Mouse (Mus musculus) MEL-GATA-1-ER (cell line): ENCODE data around the gene Atp6v1c2.
A peak's percentile ranks its signal among the peaks of the same experiment; 100 is the strongest.

Experiments used
- DNase-seq: peaks from one replicate; pipeline ENCODE4 v3.0.0-alpha.2; 2012; ENCODE audit warnings: low read depth; ENCODE audit errors: extremely low read depth

Gene Atp6v1c2

GRCm38 (mm10) chr12:17329259-17329658 lies at the start of gene Atp6v1c2:
Atp6v1c2 (minus strand) TSS chr12:17329359.
- no peak for DNase-seq

- DNase-seq = no peak
Observed at GRCm38 (mm10) chr12:17376521-17376920, 47.4 kb upstream of the Atp6v1c2 start.

- DNase-seq = peak; percentile 78
Observed at GRCm38 (mm10) chr12:17375243-17375642, 46.1 kb upstream of the Atp6v1c2 start.

- DNase-seq = no peak
Observed at GRCm38 (mm10) chr12:17373470-17373975, 44.4 kb upstream of the Atp6v1c2 start.

GRCm38 (mm10) chr12:17372696-17373095 lies 43.5 kb upstream of the Atp6v1c2 start:
- no peak for DNase-seq

DNA sequence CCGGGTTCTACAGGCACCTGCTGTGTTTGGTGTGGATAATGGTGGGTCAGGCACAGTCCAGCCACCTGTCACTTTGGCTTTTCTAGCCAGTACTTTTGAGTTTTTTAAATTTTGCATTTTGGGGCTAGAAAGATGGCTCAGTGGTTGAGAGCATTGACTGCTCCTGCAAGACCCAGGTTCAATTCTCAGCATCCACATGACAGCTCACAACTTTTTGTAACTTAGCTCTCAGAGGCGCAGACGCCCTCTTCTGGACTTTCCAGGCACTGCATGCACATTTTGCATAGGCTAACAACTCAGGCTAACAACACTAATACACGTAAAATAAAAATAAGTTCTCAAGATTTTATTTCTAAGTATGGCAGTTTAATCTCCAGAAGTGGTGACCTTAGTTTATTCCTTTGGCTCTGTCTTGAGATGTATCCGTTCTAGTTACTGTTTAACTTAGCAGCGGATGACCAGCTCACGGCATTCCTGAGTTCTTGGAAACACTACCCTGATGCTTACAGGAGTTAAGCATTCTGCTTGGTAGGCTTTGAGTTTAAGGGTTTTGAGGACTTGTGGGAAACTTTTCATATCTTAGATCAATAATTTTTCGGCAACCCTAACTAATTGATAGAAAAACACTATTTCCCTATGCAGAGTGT lies 42.6 kb upstream of the Atp6v1c2 start:
- DNase-seq = no peak

DNA sequence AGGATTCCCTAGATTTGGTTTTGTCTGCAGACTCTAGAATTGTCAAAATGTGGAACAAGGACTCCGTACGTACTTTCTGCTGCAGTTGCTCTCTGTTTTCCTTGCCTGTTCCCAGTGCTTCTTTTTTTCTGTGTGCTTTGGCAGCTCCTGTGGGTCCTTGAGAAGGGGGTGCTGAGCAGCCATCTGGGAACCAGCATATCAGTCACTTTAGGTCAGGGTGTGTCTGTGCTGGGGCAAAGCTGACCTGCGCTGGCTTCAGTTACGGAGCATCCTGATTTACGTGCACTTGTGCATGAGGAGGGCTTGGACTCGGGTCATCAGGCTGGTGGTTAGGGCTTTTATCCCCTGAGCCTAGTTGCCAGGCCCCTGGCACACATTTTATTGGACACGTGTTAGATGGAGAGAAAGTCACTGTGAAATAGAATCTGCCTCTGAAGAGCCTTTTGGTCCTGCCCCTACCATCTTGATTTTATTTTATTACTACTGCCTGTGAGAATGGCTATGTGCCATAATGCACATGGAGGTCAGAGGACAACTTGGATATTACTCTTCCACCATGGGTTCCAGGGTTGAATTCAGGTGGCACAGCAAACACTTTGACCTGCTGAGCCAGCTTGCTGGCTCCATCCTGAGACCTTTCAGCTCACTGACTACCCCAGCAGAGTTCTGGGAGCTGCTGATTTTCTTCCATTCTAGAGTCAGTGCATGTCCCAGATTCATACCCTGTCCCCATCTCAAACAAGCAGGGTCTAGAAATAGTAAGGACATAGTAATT lies 40.6 kb upstream of the Atp6v1c2 start:
- DNase-seq = no peak

- DNase-seq = no peak
Observed at GRCm38 (mm10) chr12:17369111-17369510, 40.0 kb upstream of the Atp6v1c2 start.

GRCm38 (mm10) chr12:17366981-17367380 lies 37.8 kb upstream of the Atp6v1c2 start:
- DNase-seq = no peak

DNA sequence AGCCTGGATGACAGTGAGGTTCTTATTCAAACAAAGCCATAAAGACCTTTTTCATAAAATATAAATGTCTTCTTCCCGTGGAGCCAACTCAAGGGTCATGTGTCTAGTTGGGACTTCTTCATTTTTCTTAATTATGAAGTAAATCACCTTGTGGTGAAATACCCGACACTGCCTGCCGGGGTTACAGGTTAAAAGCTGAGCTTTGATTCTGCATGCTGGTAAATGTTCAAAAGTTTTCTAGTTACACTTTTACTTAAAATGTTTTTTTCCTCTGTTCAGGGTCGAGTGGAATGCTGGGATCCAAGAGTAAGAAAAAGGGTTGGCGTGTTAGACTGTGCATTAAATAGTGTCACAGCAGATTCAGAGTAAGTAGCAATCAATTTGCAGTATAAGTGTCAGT lies 33.2 kb upstream of the Atp6v1c2 start:
- no peak for DNase-seq

DNA sequence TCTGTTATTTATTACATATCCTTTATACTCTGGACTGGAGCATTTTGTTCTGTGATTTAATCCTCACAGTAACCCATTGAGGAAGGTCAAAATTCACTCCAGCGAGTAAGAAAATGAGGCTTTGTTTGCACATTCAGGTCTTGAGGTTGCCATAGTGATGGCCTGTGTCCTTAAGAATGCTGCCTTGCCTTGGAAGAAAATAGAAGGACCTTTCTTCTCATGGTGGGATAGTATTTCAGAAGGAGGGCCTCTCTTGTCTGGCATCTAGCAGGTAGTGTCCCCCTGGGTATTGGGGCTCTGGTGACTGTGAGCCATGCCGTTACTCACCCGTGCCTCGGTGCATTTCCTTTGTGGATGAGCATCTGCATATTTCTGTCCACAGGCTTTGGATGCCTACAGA lies 31.5 kb upstream of the Atp6v1c2 start:
- no peak for DNase-seq

GRCm38 (mm10) chr12:17360104-17360503 lies 30.9 kb upstream of the Atp6v1c2 start:
- no peak for DNase-seq

DNA sequence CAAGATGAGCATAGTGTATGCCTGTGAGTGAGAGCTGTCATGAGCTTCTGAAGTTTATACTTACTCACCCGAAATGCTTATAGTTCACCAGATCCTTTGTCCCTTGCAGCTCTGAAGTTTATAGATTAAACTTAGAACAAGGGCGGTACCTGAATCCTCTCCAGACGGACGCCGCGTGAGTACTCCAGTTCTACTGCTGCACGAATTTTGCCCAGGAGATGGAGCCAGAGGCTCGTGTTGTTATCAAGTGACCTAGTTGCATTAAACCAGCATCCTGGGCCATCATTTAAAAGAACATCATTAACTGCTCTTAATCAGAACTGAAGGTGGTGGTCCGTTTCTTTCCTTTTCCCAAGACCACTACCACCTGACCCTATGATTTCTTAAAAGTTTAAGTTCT lies 29.8 kb upstream of the Atp6v1c2 start:
- no peak for DNase-seq

- no peak for DNase-seq
Observed at GRCm38 (mm10) chr12:17357795-17358194, 28.6 kb upstream of the Atp6v1c2 start.

DNA sequence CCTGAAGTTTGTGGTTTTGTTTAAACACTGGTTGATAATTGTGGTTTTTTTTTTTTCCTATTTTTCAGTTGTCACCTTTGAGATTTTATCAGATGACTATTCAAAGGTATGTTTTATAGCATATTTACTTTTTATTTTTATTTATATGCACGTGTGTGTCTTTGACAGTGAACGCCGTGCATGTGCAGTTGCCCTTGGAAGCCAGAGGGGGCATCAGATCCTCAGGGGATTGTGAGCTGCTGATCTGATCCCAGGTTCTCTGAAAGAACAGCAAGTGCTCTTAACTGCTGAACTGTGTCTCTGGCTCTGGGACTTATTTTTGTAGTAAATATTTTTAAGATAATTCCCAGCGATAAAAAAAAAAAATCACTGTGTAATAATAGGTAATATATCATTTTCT lies 27.7 kb upstream of the Atp6v1c2 start:
- DNase-seq = no peak

GRCm38 (mm10) chr12:17350106-17350505 lies 20.9 kb upstream of the Atp6v1c2 start:
- no peak for DNase-seq

GRCm38 (mm10) chr12:17348048-17349036 lies 19.2 kb upstream of the Atp6v1c2 start, which contains the start of gene Nol10:
Nol10 (plus strand) TSS chr12:17348458.
- DNase-seq = peak; percentile 72

DNA sequence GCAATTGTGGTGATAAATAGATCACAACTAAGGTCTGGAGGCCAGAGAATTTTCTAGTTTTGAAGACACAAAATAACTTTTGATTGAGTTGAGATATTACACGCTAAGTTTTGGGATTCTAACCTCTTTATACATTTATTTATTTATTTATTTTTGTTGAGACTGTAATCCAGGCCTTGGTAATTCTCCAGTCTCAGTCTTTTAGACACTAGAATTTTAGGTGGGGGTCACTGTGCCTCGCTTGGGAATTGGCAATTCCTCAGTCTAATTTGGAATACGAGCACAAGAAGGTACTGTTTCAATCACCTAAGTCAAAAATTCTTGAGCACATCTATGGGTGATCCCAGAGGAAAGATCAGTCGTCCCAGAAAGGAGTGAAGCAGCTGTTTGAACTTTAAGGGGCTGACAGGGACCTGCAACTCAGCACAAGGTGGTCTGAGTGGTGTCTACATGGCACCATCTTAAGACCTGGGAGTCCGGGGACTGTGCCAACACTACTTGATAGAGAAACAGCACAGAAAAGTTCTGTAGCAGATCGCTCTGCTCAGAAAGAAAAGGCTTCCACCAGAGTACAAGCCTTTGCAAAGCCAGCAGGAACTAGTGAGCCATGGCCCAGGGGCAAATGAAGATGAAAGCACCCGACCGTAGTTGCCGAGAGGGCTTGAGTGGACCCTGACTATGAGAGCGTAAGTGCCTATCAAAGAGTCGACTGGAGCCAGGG lies 18.3 kb upstream of the Atp6v1c2 start:
- DNase-seq = no peak

DNA sequence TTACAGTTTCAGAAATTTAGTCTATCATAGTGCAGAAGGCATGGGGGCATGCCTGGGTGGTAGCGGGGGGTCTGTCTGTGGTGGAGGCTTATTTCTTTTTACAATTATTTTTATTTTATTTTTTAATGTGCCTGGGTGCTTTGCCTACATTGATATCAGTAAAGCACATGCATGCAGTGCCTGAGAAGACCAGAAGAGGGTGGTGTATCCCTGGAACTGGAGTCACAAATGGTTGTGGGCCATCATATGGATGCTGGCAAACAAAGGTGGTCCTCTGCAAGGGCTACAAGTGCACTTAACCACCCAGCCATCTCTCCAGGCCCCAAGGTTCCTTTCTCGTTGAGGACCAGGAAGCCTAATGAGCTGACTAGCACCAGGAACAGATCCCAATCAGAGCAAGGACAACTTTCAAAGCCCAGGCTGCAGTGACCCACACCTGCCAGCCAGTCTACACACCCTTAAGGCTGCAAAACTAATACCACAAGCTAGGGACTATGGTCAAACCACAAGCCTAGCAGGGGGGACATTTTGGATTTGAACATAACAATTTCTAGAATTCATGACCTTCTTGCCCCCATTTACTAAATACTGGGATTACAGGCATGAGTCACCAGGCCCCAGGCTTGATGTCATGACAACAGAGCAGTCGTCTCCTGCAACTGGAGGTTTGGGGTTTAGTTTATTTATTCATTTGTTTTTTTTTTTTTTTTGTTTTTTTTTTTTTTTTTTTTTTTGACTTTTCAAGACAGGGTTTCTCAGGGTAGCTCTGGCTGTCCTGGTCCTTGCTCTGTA lies 10.2 kb upstream of the Atp6v1c2 start:
- no peak for DNase-seq

GRCm38 (mm10) chr12:17338338-17338737 lies 9.2 kb upstream of the Atp6v1c2 start:
- no peak for DNase-seq
